Mouse (Mus musculus): Measurements from ENCODE around the gene Gstt1. TPM values are rescaled to one million over a fixed set of nuclear protein-coding genes. Genes with fewer than 3 reads are reported as not detected.
A peak's percentile ranks its signal among the peaks of the same experiment; 100 is the strongest.
"Not testable (repeated sequence)": the region's sequence is repeated elsewhere in the genome, so short reads cannot be mapped to it uniquely, and the experiment has no call there.

Gene Gstt1
- not detected in 2 replicates for total RNA-seq (2015)
- total RNA-seq (2017): 2.3 TPM in 1 of 2 replicates, not detected in the other

- ATAC-seq (replicated peaks; ENCODE audit: poor library complexity): peak; percentile 76
These were observed at the start of gene Gstt1 for GRCm38 (mm10) chr10:75798176-75798696. TSS of gene Gstt1 (minus strand) at chr10:75798584.

DNA sequence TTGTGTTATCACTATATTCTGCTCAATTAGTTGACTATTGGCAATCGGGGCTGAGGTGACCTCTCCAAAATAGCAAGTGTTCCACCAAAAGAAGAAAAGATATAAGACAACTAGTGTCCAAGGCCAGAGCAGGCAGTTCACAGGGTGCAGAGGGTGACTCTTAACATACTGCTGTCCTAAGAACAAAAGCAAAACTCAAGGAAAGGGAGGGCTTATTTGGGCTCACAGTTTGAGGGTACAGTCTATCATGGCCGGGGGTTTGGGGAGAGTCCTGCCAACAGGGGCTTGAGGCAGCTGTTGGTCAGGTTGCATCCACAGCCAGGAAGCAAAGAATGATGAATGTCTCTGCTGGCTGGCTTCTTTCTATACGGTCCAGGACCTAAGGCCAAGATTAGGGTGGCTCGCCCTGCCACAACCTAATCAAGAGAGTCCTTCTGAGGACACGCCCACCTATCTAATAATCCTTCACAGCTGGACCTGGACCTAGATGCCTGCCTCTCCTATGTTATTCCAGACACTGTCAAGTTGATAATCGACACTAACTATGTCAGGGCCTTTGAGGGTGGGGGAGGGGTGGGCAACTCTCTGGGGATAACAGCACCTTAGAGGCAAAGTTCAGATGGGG lies 47.0 kb upstream of the Gstt1 start:
- peak; percentile 87 for ATAC-seq (replicated peaks; ENCODE audit: poor library complexity)

DNA sequence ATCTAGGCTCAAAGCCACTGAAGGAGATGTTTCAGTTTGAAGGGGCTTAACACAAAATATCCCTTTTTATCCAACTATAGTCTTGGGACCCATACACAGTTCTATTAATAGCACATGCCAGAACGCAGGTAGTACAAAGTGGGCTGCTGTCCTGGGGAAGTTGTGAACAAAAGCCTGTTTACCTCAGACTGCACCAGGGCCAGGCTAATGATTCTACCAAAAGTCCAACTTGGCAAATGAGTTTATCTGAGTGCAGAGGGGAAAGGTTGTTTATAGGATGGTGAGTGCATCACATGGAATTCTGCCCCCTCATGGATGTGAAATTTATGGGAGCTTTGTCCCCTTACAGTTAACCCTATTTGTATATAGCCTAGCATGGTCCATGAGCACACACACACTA lies 46.4 kb upstream of the Gstt1 start:
- ATAC-seq (replicated peaks; ENCODE audit: poor library complexity): no peak

DNA sequence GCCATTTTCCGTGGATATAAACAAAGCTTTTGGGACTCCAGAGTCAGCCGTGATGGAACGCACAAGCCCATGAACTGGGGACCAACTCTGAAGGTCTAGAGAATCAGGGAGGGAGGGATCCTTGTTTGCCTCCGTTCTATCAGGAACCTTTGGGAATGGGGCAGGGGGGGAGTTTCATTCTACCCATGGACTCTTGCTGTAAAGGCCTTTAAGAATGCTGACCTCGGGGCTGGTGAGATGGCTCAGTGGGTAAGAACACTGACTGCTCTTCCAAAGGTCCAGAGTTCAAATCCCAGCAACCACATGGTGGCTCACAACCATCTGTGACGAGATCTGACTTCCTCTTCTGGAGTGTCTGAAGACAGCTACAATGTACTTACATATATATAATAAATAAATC lies 45.5 kb upstream of the Gstt1 start:
- ATAC-seq (replicated peaks; ENCODE audit: poor library complexity): not testable (repeated sequence)

DNA sequence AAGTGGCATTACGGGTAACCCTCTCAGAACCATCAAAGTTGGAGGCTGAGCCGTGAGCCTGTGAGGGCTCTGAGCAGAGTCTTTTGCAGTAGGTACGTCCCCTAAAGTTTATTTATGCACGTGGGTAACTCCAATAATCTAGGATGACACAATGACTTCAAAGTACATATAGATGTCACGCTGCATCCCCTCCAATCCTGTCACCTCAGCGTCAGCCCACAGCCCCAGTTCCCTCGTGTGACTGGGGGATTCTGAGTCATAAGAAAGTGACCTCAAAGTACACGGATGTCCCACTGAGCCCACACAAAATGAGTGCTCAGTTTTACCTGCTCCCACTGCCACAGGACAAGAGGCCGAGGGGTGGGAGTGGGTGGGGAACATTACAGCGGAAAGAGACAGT lies 40.7 kb upstream of the Gstt1 start:
- no peak for ATAC-seq (replicated peaks; ENCODE audit: poor library complexity)

DNA sequence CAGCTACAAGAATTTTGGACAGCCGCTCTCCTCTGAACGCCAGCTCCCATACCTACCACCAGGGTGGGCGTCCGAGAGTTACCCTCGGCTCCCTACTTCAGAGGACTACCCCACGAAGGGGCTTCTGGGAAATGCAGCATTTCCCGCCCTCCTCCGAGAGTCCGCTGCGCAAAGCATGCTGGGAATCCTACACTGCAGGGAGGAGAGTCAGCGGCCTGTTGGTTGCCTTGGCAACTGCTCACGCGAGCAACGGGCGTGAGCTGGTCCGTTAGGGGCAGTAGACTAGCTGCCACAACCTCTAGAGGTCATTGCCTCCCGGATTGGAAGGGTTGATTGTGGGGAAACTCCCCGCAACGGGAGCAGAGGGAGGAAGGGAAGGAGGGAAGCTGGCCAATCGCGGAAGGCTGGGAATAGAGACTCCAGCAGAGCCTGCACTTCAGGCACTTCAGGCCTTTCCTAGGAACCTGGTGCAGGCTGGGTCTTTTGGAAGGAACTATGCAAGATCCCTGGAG lies 38.9 kb upstream of the Gstt1 start, which contains the start of gene Gstt2:
TSS of gene Gstt2 (minus strand) at position 177 of the 512 bp plus-strand sequence.
- peak; percentile 70 for ATAC-seq (replicated peaks; ENCODE audit: poor library complexity)

DNA sequence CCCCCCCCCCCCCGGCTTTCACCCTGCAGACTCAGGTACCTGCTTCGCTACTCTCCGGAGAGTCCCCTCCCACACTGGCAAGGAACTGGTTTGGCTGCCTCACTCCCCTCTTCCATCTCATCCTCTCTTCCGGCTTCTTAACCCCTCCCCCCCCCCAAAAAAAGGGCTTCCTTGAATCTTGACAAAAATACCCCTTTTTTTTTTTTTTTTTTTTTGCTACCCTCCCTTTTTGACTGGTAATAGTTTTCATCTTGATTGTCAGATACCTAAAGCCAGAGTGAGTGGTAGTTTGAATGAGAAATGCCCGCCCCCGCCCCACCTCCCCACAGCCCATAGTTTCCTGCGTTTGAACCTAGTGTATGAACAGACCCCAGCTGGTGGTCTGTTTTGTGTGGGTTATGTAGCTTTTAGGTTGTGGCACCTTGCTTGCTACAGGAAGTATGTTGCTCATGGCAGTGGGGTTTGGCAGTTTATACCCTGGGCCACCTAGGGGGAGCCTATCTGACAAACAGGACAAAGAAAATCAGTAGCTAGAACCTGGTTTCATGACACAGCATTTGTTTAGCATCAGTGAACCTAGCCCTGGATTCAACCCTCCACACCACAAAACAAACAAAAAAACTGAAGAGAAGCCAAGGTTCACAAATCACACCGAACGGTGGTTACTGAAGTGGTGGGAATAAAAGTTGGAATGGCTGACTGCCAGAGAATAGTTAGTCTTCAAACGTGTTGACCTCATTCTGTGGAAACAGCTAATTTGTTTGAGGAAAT lies 37.6 kb upstream of the Gstt1 start:
- ATAC-seq (replicated peaks; ENCODE audit: poor library complexity): peak; percentile 15

DNA sequence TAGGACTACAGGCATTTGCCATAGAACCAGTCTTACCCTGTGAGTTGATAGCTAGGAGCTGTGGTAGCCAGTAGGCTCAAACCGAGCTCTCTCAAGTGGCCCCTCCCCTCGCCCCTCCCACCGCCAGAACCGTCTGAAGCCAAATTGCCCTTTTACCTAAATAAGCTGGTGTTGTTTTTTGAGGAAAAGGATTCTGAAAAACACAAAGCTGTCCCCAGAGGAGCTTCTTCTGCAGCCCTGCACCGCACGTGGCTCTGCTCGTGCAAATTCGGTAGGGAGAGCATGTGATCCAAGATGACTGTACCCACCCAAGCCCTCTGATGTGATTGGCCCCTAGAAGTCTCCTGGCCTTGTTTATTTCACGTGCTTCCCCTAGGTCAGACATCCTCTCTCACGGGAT lies 36.9 kb upstream of the Gstt1 start:
- peak; percentile 54 for ATAC-seq (replicated peaks; ENCODE audit: poor library complexity)

DNA sequence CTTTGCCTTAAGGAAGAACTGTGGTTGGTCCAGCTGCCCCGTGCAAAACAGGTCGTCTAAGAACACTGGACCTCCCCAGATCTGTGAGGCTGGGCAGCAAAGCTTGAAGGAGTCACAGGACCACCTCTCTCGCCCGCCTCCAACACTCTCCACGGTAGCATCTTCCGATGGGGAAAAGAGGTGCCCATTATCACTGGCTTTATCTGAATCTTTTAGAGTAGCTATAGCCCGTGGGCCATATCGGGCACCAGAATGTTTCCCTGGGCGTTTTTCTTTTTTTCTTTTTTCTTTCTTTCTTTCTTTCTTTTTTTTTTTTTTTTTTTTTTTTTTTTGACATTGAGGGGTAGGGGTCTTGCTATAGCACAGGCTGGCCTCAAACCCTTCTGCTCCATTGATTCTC lies 36.3 kb upstream of the Gstt1 start:
- no peak for ATAC-seq (replicated peaks; ENCODE audit: poor library complexity)

- peak; percentile 20 for ATAC-seq (replicated peaks; ENCODE audit: poor library complexity)
These were observed 35.9 kb upstream of the Gstt1 start for GRCm38 (mm10) chr10:75834250-75834649.

- no peak for ATAC-seq (replicated peaks; ENCODE audit: poor library complexity)
These were observed 35.2 kb upstream of the Gstt1 start for GRCm38 (mm10) chr10:75833456-75834080.

GRCm38 (mm10) chr10:75832272-75832895 lies 34.0 kb upstream of the Gstt1 start:
- ATAC-seq (replicated peaks; ENCODE audit: poor library complexity): peak; percentile 53

GRCm38 (mm10) chr10:75830275-75830670 lies 31.9 kb upstream of the Gstt1 start:
- no peak for ATAC-seq (replicated peaks; ENCODE audit: poor library complexity)

- no peak for ATAC-seq (replicated peaks; ENCODE audit: poor library complexity)
These were observed 31.3 kb upstream of the Gstt1 start for GRCm38 (mm10) chr10:75829529-75830274.

GRCm38 (mm10) chr10:75828500-75828931 lies 30.1 kb upstream of the Gstt1 start:
- ATAC-seq (replicated peaks; ENCODE audit: poor library complexity): peak; percentile 68

DNA sequence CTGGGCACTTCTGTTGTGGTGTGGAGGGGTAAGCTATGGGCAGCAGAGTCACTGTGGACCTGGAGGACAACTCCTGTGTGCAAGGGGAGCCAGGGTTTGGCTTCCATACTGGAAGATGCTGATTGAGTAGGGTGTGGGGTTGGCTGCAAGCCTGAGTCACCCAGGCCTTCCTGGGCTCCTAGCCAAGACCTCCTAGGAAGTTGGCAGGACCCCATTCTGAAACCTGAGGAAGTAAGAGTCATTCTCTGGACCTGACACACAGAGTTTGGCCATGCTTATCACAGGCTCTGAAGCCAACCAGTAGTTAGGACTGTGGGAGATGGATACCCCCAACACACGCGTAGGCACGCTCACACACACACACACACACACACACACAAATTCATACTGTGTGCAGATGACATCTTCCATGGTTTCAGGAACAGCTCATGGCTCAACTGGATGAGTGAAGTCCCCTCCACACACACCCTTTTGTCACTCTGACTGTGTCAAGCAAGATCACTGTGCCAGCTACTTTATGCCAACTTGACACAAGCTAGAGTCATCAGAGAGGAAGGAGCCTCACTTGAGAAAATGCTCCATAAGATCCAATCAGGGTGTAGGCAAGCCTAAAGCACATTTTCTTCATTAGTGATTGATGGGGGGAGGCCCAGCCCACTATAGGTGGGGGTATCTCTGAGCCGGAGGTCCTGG lies 29.4 kb upstream of the Gstt1 start:
- ATAC-seq (replicated peaks; ENCODE audit: poor library complexity): peak; percentile 11; the same call in 1 of the 2 replicates

DNA sequence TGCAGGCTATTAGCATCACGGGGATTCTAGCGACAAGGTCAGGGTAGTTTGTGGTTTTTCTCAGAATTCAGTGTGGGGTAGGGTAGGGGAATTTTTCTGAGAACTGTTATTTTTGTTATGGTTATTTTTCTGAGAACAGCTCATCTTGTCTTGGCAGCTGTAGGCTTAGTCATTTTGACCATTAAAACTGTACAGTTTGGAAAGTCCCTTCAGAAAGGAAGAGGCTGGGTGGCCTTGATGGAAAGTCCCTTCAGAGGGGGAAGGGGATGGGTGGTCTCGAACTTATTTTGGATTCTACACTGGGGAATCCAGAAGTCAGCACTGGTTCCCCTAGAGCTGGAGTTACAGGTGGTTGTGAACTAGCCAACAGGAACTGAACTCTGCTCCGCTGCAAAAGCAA lies 26.1 kb upstream of the Gstt1 start:
- no peak for ATAC-seq (replicated peaks; ENCODE audit: poor library complexity)

DNA sequence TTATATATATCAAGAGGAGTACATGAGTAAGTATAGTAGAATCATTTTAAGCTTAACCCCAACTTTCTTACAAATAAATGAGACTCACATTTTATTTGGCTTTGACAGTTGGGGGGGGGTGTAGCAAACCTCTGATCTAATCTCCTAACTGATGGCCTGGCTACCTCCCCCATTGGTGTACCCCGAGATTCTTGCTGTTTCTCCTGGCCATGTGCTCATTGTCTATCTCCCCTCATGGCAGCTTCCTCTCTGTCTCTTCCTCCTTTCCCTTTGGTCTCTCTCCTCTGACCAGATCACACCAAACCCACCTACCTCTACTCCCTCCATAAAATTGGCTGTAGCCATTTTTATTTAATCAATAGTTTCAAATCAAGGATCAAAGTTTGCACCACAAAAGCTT lies 25.4 kb upstream of the Gstt1 start:
- ATAC-seq (replicated peaks; ENCODE audit: poor library complexity): no peak

- no peak for ATAC-seq (replicated peaks; ENCODE audit: poor library complexity)
These were observed 24.1 kb upstream of the Gstt1 start, which contains the start of gene Gstt4 for GRCm38 (mm10) chr10:75822443-75822842. TSS of gene Gstt4 (minus strand) at chr10:75822543.
